Mouse (Mus musculus) thymus, postnatal 0 days (tissue): ENCODE results near the gene Megf8. TPM values are rescaled to one million over a fixed set of nuclear protein-coding genes. Genes with fewer than 3 reads are reported as not detected.

Experiments used
- DNase-seq: peaks from one replicate; pipeline ENCODE4 v3.0.0-alpha.2; 2015; ENCODE audit warnings: low spot score
- polyA plus RNA-seq: library from polyadenylated mRNA; unstranded; fragments of >200 nt; fragmentation: Nextera tagmentation; extraction: Ambion mirVana; gene quantifications from 2 replicates; pipeline ENCODE4 v1.2.1, GENCODE M21; 2015

The Megf8 gene
- polyA plus RNA-seq, 1 experiment from 2014 or later: 2.0 TPM

GRCm38 (mm10) chr7:25279076-25279860 is 37.7 kb upstream of the Megf8 start:
- DNase-seq: peak; percentile 86

- DNase-seq: no peak
Measured at GRCm38 (mm10) chr7:25279861-25280791, 36.8 kb upstream of the Megf8 start.

DNA sequence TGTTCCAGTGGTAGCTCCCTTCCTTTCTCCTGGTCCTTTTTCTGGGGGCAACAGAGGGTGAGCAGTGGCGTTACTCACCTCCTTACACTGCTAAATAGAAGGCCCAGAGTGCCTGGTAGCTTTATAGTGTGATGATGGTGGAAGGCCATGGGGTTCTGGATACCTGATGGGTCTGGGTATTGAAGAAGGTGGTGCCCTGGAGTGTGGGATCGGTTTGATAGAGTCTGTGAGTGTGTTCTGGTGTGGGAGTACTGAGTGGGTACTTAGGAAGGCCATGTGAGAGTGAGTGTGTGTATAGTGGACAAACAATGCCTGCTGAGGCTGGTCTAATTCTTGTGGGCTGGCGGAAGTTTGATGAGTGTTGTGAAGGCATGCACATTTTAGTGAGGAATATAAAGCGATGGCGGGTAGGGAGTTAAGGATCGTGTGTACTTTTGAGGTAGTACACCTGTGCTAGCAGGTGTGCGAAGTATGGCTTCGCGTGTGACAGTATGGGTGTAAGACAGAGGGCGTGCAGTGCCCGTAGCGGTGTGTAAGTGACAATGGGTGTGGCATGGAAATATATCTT is 35.7 kb upstream of the Megf8 start:
- no peak for DNase-seq

DNA sequence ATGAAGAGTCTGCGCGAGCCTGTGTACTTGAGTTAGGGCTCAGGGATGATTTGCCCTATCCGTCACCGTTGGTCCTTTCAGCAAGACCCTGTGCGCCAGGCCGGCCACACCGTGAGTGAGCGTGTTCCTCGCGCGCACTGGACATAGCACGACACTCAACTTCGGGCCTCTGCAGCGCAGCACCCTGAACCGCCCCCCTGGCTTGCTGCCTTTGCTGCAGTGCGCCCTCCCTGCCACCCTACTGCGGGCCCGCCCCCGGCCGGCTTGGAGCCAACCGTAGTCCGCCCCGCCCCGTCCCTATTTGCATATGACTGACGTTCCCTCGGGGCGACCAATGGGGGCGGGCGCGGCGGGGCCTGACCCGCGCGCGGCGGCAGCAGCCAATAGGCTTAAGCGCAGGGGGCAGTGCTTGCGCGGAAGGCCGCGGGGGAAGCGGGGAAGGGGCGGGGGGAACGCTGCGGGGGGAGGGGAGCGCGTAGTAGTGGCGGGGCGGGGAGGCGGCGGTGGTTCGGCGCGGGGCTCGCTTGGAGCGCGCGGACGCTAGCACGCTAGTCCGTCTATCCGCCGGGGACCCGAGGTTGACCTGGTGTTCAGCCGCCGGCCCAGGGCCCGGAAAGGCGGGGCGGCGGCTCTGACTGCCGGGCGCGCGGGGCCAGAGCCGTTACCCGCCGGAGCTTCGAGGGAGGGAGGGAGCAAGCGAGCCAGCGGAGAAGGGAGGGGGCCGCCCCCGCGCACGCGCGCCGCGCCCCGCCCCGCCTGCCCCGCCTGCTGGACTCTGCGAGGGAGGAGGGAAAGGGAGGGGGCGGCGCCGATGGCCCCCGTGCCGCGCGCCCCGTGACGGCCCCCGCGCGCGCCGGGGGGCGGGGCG is 35.0 kb upstream of the Megf8 start:
- DNase-seq: peak; percentile 98

DNA sequence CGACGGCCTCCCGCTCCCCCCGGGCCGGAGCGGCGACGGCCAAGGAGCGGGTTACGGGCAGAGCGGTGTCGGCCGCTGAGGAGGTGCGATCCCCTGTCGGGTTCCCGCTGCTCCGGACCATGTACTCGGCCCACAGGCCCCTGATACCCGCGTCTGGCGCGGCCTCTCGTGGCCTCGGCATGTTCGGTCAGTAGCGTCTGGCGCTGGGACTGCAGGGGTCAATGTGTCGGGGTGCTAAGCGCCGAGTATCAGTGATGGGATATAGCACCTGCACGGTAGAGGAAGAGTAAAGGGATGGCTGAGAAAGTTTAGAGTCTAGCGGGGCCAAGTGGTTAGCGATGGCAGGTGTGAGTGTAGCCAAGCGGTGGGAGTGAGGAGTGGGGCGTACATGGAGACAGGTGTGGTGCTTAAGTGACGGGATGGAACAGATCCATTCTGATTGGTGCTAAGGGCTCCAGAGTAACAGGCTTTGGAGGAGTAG is 34.2 kb upstream of the Megf8 start:
- DNase-seq: peak; percentile 54

- DNase-seq: no peak
Measured at GRCm38 (mm10) chr7:25283637-25284036, 33.3 kb upstream of the Megf8 start.

GRCm38 (mm10) chr7:25284171-25284570 is 32.8 kb upstream of the Megf8 start:
- DNase-seq: no peak

GRCm38 (mm10) chr7:25284766-25285165 is 32.2 kb upstream of the Megf8 start:
- DNase-seq: no peak

DNA sequence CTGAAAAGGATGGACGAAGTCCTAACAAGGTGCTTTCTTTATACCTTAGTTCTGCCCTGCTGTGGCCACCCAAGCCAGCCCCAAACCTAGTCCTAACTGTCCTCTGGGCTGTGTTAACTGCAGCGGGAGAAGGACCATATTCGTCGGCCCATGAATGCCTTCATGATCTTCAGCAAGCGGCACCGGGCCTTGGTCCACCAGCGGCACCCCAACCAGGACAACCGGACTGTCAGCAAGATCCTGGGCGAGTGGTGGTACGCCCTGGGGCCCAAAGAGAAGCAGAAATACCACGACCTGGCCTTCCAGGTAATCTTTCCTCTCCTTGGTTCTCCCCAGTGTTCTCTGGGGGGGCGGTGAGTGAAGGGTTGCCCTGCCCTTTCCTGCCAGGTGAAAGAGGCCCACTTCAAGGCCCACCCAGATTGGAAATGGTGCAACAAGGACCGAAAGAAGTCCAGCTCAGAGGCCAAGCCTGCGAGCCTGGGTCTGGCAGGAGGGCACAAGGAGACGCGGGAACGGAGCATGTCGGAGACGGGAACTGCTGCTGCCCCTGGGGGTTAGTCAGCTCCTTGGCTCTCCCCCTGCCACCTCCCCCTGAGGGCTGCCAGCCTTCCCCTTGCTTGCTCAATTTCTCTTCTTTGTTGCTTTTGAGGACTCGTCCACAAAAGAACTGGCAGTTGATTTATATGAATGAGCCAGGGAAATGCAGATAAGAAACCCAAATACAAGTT is 31.3 kb upstream of the Megf8 start:
- no peak for DNase-seq

DNA sequence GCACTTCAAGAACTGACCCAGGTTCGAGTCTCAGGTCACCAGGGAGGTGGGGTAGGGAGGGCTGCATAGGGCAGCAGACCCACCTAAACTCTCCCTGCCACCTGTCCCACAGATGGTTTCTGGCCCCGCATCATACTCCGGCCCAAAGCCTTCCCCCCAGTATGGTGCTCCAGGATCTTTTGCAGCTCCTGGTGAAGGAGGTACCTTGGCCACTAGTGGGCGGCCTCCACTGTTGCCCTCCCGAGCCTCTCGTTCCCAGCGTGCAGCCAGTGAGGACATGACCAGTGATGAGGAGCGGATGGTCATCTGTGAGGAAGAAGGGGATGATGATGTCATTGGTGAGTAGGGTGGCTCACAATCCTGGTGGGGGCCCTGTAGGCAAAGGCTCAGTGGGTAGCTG is 30.0 kb upstream of the Megf8 start:
- DNase-seq: no peak

DNA sequence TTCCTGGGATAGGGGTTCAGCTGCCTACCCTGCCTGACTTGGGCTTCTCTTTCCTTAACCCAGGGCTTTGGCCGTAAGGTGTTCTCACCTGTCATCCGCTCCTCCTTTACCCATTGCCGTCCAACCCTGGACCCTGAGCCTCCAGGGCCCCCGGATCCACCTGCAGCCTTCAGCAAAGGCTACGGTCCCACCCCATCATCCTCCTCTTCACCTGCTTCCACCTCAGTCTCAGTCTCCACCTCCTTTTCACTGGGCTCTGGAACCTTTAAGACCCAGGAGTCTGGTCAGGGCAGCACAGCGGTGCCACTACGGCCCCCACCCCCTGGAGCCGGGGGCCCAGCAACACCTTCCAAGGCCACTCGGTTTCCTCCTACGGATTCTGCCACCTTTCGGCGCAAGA is 29.0 kb upstream of the Megf8 start:
- no peak for DNase-seq

DNA sequence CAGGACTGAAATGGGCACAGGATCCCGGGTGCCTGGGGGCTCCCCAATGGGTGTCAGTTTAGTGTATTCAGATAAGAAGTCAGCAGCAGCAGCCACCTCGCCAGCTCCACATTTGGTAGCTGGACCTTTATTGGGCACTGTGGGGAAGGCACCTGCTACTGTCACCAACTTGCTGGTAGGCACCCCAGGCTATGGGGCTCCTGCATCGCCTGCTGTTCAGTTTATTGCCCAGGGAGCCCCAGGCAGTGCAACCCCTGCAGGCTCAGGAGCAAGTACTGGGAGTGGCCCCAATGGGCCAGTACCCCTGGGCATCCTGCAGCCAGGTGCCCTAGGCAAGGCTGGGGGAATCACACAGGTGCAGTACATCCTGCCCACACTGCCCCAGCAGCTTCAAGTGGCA is 28.2 kb upstream of the Megf8 start:
- DNase-seq: no peak

DNA sequence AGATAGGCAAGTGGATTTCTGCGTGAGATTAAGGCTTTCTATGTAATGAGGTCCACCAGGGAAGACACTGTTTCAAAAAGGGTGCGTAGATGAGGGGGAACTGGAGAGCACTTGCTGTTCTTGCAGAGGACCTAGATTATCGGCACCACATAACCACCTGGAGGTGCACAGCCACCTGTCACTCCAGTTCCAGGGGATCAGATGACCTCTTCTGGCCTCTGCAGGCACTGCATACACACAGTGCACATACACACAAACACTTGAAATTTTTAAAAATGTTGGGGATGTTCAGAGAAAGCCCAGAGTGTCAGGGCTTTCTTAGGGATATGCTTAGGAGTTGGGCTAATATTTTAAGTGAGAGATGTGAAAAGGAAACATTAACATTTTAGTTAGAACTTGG is 27.0 kb upstream of the Megf8 start:
- DNase-seq: no peak

DNA sequence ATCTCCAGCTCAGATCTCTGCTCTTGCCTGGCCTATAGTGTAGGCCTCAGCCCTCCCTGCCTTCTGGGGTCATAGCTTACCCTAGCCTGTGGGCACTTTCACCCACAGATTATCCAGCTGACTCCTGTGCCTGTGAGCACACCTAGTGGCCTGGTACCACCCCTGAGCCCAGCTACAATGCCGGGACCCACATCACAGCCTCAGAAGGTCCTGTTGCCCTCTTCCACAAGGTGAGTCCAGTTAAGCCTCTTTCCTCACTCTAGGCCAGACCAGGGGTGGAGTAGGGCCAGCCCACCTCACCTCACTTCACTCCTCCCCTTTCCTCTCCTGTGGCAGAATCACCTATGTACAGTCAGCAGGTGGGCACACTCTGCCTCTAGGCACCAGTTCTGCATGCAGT is 26.5 kb upstream of the Megf8 start:
- no peak for DNase-seq

GRCm38 (mm10) chr7:25290911-25291310 is 26.1 kb upstream of the Megf8 start:
- no peak for DNase-seq

- no peak for DNase-seq
Measured at GRCm38 (mm10) chr7:25292107-25292506, 24.9 kb upstream of the Megf8 start.

- DNase-seq: no peak
Measured at GRCm38 (mm10) chr7:25293191-25293739, 23.7 kb upstream of the Megf8 start.

GRCm38 (mm10) chr7:25294495-25294894 is 22.5 kb upstream of the Megf8 start:
- no peak for DNase-seq

- no peak for DNase-seq
Measured at GRCm38 (mm10) chr7:25294960-25295722, 21.8 kb upstream of the Megf8 start.
